Mouse (Mus musculus) ES-E14 (cell line): ENCODE measurements around the gene Sdhaf1. TPM values are rescaled to one million over a fixed set of nuclear protein-coding genes. Genes with fewer than 3 reads are reported as not detected.
A peak's percentile ranks its signal among the peaks of the same experiment; 100 is the strongest.

Experiments used
- DNase-seq: peaks from one replicate; pipeline ENCODE4 v3.0.0-alpha.2; 2013; ENCODE audit warnings: low read depth, low spot score
- H3K27ac ChIP-seq: 2 replicates; pipeline ENCODE4 v1.5.1; 2012; ENCODE audit warnings: low read depth, mild to moderate bottlenecking, low read length, moderate library complexity, mixed read lengths; ENCODE audit not compliant: poor library complexity, insufficient read depth, severe bottlenecking
- H3K36me3 ChIP-seq: 2 replicates; pipeline ENCODE4 v1.6.1; 2012; ENCODE audit warnings: mild to moderate bottlenecking, low read length, moderate library complexity, mixed read lengths; ENCODE audit not compliant: control insufficient read depth, poor library complexity, insufficient read depth, severe bottlenecking
- H3K4me1 ChIP-seq, 2 experiments: fragments of 150-350 bp in 1 of 2; sonication (generic) in 1 of 2; 2 replicates each; pipeline ENCODE4 v1.6.1; 2012; ENCODE audit warnings: low read length in 2 of 2, mild to moderate bottlenecking in 1 of 2, mixed read lengths in 1 of 2; ENCODE audit not compliant: control insufficient read depth in 2 of 2, insufficient read depth in 2 of 2, poor library complexity in 1 of 2
- H3K4me3 ChIP-seq, 2 experiments: fragments of 150-350 bp in 1 of 2; sonication (generic) in 1 of 2; 2 replicates each; pipeline ENCODE4 v1.5.1; 2012; ENCODE audit warnings: low read length in 2 of 2, low read depth in 1 of 2, mild to moderate bottlenecking in 1 of 2, mixed read lengths in 1 of 2; ENCODE audit not compliant: insufficient read depth in 1 of 2, poor library complexity in 1 of 2, severe bottlenecking in 1 of 2
- H3K9ac ChIP-seq: 2 replicates; pipeline ENCODE4 v1.6.1; 2012; ENCODE audit warnings: low read depth, mild to moderate bottlenecking, low read length, mixed read lengths; ENCODE audit not compliant: poor library complexity, insufficient read depth, severe bottlenecking
- H3K9me3 ChIP-seq: fragments of 150-350 bp; sonication (generic); 2 replicates; pipeline ENCODE4 v1.6.1; 2012; ENCODE audit warnings: low read depth, mild to moderate bottlenecking, low read length; ENCODE audit not compliant: control insufficient read depth, insufficient read depth
- CHD2 ChIP-seq: IDR thresholded peaks from 2 replicates; pipeline ENCODE4 v1.6.1; 2014; ENCODE audit warnings: mild to moderate bottlenecking, low read depth, low read length, inconsistent platforms
- HCFC1 ChIP-seq: IDR thresholded peaks from 2 replicates; pipeline ENCODE4 v1.6.1; 2012; ENCODE audit warnings: low read length, inconsistent platforms, borderline replicate concordance; ENCODE audit not compliant: insufficient read depth
- MAFK ChIP-seq: IDR thresholded peaks from 2 replicates; pipeline ENCODE4 v1.6.1; 2014; ENCODE audit warnings: mild to moderate bottlenecking, low read depth, low read length, inconsistent platforms; ENCODE audit not compliant: insufficient read depth
- ZC3H11A ChIP-seq: IDR thresholded peaks from 2 replicates; pipeline ENCODE4 v1.6.1; 2012; ENCODE audit warnings: low read depth, mild to moderate bottlenecking, inconsistent platforms, low read length, borderline replicate concordance
- ZNF384 ChIP-seq: IDR thresholded peaks from 2 replicates; pipeline ENCODE4 v1.6.1; 2012; ENCODE audit warnings: low read depth, low read length, inconsistent platforms
- in situ Hi-C, 2 experiments: fragments of 600-800 bp; cut with MboI; formaldehyde crosslinking; loops; one replicate each; pipeline ENCODE4 v1.15.1; 2025; ENCODE audit warnings: low sequenced_read_pairs in 2 of 2, inconsistent platforms in 1 of 2; ENCODE audit not compliant: unreplicated experiment in 2 of 2
- total RNA-seq: library from RNA; depleted of rRNA; stranded (reverse); fragments of 300-350 nt; gene quantifications from 2 replicates; pipeline ENCODE4 v1.2.3, GENCODE M21; 2012

Sdhaf1 gene
- total RNA-seq, 1 experiment = 6.6 TPM

DNA sequence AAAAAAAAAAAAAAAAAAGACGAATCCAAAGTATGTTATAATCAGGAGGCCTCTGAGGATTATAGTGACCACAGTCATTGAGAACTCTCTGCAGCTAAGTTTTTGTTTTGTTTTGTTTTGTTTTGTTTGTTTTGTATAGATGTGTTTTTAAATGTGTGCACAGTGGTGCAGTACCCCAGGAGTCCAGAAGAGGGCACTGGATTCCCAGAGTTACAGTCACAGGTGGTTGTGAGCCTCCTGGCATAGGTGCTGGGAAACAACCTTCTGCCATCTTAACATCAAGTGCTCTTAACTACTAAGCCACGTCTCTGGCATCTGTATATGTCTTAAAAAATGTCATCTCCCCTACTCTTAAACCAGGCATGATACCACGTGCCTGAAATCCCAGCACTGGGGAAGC lies 22.8 kb downstream of the Sdhaf1 start:
- Histone ChIP-seq H3K9me3 (no peaks in the 10 kb centered on the region), H3K9ac (no peak overlapping the region), H3K27ac (no peak overlapping the region), H3K4me1 (no peaks in the 10 kb centered on the region), H3K36me3 (peaks cover 6% of the 10 kb centered on the region; the same call in 1 of the 2 replicates), H3K4me3 (no peak overlapping the region)
- in situ Hi-C loops = no loop called here
- DNase-seq = no peak
- TF ChIP-seq ZC3H11A = no peak
- TF ChIP-seq HCFC1 = no peak
- no peak for TF ChIP-seq ZNF384
- no peak for TF ChIP-seq MAFK
- no peak for TF ChIP-seq CHD2

DNA sequence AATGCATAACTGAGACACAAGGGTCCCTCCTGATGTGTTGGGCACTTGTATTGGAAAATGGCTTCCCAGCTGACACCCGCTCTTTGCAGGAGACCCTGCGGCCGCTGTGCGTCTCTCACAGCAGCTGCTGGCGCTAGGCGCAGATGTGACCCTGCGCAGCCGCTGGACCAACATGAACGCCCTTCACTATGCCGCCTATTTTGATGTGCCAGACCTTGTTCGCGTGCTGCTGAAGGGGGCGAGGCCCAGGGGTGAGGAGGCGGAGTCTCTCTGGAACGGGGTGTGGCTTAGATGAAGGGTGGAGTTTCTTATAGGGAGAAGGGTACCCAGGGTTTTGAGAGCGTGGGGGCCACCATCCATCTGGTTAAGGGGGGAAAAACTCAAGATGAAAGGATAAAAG lies 26.4 kb downstream of the Sdhaf1 start:
- no peaks in the 10 kb centered on the region for H3K9me3 ChIP-seq
- peak overlapping the region in 1 of 2 experiments; percentile 53; a peak in 1 of 4 replicates for H3K4me3 ChIP-seq
- DNase-seq = no peak
- H3K27ac ChIP-seq = no peak overlapping the region
- H3K4me1 ChIP-seq = no peaks in the 10 kb centered on the region
- H3K9ac ChIP-seq = no peak overlapping the region
- TF ChIP-seq CHD2 (no peak), HCFC1 (no peak), ZC3H11A (no peak), ZNF384 (no peak), MAFK (no peak)
- H3K36me3 ChIP-seq = peaks cover 3% of the 10 kb centered on the region; the same call in 1 of the 2 replicates
- in situ Hi-C loops = no loop called here

DNA sequence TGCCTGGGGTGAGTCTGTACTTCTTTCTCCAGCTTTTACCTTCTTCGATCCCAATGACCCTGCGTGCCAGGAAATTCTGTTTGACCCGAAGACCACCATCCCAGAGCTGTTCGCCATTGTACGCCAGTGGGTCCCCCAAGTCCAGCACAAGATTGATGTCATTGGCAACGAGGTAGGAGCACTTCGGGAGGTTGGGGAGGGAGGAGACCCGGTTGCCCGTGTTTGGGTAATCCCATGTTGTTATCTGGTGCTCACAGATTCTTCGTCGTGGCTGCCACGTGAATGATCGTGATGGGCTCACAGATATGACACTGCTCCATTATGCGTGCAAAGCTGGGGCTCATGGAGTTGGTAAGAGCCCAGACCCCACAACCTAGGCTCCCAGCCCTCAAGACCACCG lies 26.9 kb downstream of the Sdhaf1 start:
- in situ Hi-C loops = no loop called here
- TF ChIP-seq ZC3H11A (no peak), MAFK (no peak), HCFC1 (no peak), CHD2 (no peak), ZNF384 (no peak)
- DNase-seq = no peak
- Histone ChIP-seq H3K4me3 (no peak overlapping the region; a peak in 1 of 4 replicates), H3K27ac (no peak overlapping the region), H3K4me1 (0 out of 4 replicates have a peak, but pooled peaks cover 0 to 2% of the 10 kb centered on the region in 2 experiments), H3K36me3 (no peaks in the 10 kb centered on the region), H3K9ac (no peak overlapping the region), H3K9me3 (no peaks in the 10 kb centered on the region)

DNA sequence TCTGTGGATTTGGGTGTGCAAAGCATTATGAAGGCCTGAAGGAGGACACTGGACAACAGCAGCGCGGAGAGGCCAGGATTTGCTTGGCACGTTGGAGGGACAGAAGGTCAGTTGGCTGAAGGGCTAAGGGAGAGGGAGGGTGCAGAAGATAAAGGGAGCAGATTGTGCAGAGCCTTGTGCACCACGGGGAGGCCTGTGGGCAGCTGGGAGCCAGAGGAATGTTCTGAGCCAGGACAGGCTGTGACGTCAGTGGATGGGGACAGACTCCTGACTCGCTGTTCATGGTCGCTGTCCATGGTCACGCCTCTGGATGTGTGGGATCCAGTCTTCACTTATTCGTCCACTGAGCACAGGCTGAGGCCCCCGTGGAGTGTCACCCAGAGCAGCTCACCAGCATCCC lies 28.6 kb downstream of the Sdhaf1 start:
- Histone ChIP-seq H3K27ac (no peak overlapping the region), H3K4me1 (peaks cover 0 to 5% of the 10 kb centered on the region in 2 experiments; a peak in 1 of 4 replicates), H3K9ac (no peak overlapping the region), H3K36me3 (no peaks in the 10 kb centered on the region), H3K4me3 (no peak overlapping the region), H3K9me3 (no peaks in the 10 kb centered on the region)
- TF ChIP-seq ZC3H11A = no peak
- TF ChIP-seq MAFK = no peak
- TF ChIP-seq CHD2 = no peak
- no peak for TF ChIP-seq HCFC1
- TF ChIP-seq ZNF384 = no peak
- DNase-seq = no peak
- in situ Hi-C loops = no loop called here

DNA sequence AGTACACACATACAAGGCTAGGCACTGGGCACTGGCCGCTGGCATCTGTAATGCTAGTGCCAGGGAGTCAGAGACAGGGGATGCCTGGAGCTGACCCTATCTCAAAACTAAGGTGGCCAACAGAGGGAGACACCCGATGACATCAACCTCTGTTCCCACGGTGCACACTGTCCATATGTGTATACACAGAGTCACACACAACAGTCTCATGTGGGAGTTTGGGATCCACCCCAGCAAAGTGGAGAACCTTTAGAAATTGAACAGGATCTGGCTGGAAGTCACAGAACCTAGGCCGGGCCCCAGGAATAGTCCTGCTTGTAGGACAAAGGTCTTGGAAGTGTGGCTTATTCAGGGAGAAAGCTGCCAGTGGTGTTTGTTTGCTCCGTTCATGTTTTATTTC lies 29.4 kb downstream of the Sdhaf1 start:
- Histone ChIP-seq H3K9ac (no peak overlapping the region), H3K4me1 (peaks cover 0 to 7% of the 10 kb centered on the region in 2 experiments; a peak in 1 of 4 replicates), H3K36me3 (no peaks in the 10 kb centered on the region), H3K9me3 (no peaks in the 10 kb centered on the region), H3K27ac (no peak overlapping the region), H3K4me3 (no peak overlapping the region)
- DNase-seq = no peak
- in situ Hi-C loops = no loop called here
- TF ChIP-seq ZC3H11A (no peak), HCFC1 (no peak), CHD2 (no peak), ZNF384 (no peak), MAFK (no peak)
